Mouse (Mus musculus) adrenal gland, postnatal 10 days (tissue): ENCODE data around the gene Tex29. TPM values are rescaled to one million over a fixed set of nuclear protein-coding genes. Genes with fewer than 3 reads are reported as not detected.

Experiments
- DNase-seq: peaks from one replicate; pipeline ENCODE4 v3.0.0; 2021; ENCODE audit warnings: mixed read lengths
- long read RNA-seq, 2 experiments: library from polyadenylated mRNA; stranded (forward); transcript quantifications; one replicate each; pipeline ENCODE4 v2.0.0; 2021
- total RNA-seq, 2 experiments: library from RNA; stranded (reverse); gene quantifications; 2 replicates each; pipeline ENCODE4 v1.2.3; 2021

Tex29 gene
- total RNA-seq = not detected
- long read RNA-seq, experiment 1 = 0 reads
- long read RNA-seq, experiment 2 = 0 reads

GRCm38 (mm10) chr8:11840174-11840573 is at the start of gene Tex29:
TSS of gene Tex29 (plus strand) at chr8:11840474.
- DNase-seq = no peak

- DNase-seq = no peak
Measured at GRCm38 (mm10) chr8:11794956-11795355, 45.3 kb upstream of the Tex29 start.

GRCm38 (mm10) chr8:11797128-11797527 is 43.1 kb upstream of the Tex29 start:
- no peak for DNase-seq

GRCm38 (mm10) chr8:11797729-11798479 is 42.4 kb upstream of the Tex29 start:
- peak; percentile 23 for DNase-seq

- DNase-seq = no peak
Measured at GRCm38 (mm10) chr8:11798480-11798867, 41.8 kb upstream of the Tex29 start.

GRCm38 (mm10) chr8:11799098-11799497 is 41.2 kb upstream of the Tex29 start:
- DNase-seq = no peak

- DNase-seq = no peak
Measured at GRCm38 (mm10) chr8:11800481-11800880, 39.8 kb upstream of the Tex29 start.

- no peak for DNase-seq
Measured at GRCm38 (mm10) chr8:11801571-11801970, 38.7 kb upstream of the Tex29 start.

- no peak for DNase-seq
Measured at GRCm38 (mm10) chr8:11804914-11805313, 35.4 kb upstream of the Tex29 start.

GRCm38 (mm10) chr8:11806252-11806651 is 34.0 kb upstream of the Tex29 start:
- DNase-seq = no peak

GRCm38 (mm10) chr8:11807361-11807760 is 32.9 kb upstream of the Tex29 start:
- DNase-seq = no peak

- DNase-seq = no peak
Measured at GRCm38 (mm10) chr8:11808047-11808446, 32.2 kb upstream of the Tex29 start.

GRCm38 (mm10) chr8:11810426-11810825 is 29.8 kb upstream of the Tex29 start:
- DNase-seq = no peak

GRCm38 (mm10) chr8:11813801-11814200 is 26.5 kb upstream of the Tex29 start:
- DNase-seq = no peak

GRCm38 (mm10) chr8:11815206-11815605 is 25.1 kb upstream of the Tex29 start:
- no peak for DNase-seq

GRCm38 (mm10) chr8:11820136-11820535 is 20.1 kb upstream of the Tex29 start:
- no peak for DNase-seq

- DNase-seq = no peak
Measured at GRCm38 (mm10) chr8:11820568-11820967, 19.7 kb upstream of the Tex29 start.

GRCm38 (mm10) chr8:11821451-11822206 is 18.6 kb upstream of the Tex29 start:
- DNase-seq = peak; percentile 63

- DNase-seq = peak; percentile 22
Measured at GRCm38 (mm10) chr8:11822550-11823060, 17.7 kb upstream of the Tex29 start.

GRCm38 (mm10) chr8:11825756-11826155 is 14.5 kb upstream of the Tex29 start:
- peak; percentile 52 for DNase-seq

- DNase-seq = no peak
Measured at GRCm38 (mm10) chr8:11827312-11827711, 13.0 kb upstream of the Tex29 start.

GRCm38 (mm10) chr8:11830214-11831046 is 9.8 kb upstream of the Tex29 start:
- peak; percentile 38 for DNase-seq
